In the genomic region with DNA sequence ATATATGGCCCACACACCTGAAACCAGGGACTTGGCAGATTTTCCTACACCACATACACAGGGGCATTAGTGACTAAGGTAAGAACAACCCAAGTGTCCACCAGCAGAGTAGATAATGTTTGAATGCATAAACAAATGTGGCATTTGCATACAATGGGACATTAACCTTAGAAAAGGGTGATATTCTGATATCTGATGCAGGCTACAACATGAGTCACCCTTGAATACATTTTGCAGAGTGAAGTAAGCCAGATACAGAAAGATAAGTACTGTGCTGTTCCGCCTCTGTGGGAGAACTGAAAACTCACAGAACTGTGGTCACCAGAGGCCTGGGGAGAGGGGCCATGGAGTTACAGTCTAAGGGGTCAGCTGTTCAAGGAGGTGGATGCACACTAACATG, we compare ENCODE assay signal across 9 mouse cellular contexts.
DNase-seq lines count a peak whose midpoint lies in the region; ATAC-seq and TF ChIP-seq lines count a peak whose summit lies in the region.
"Had no signal": no experiment of that assay in that cellular context is flagged by ENCODE, and none has a peak within 500 bp of the region (broad histone marks: within the 10 kb centered on the region; RNA-seq: fewer than 3 reads in every experiment).

No protein-coding gene starts in this region.

- no peak overlapping the region for H3K9ac ChIP-seq in hindbrain, embryonic 13.5 days
- no peak overlapping the region for H3K9ac ChIP-seq in hindbrain, embryonic 12.5 days
- H3K9ac ChIP-seq in neural tube, embryonic 13.5 days, result no peak overlapping the region
- 0 out of 2 replicates have a peak overlapping the region, but pooled peaks have one; percentile 0 for H3K9ac ChIP-seq in embryonic facial prominence, embryonic 14.5 days (ENCODE audit: low read depth, low read length)
- no peak overlapping the region for H3K9ac ChIP-seq in stomach, postnatal 0 days (ENCODE audit: low read length)

- WGBS in hindbrain, embryonic 13.5 days, result 84% methylated on average over 1 of the region's 1 CpGs
- 79% methylated on average over 1 of the region's 1 CpGs for WGBS in hindbrain, embryonic 12.5 days
- WGBS in neural tube, embryonic 13.5 days, result 94% methylated on average over 1 of the region's 1 CpGs
- WGBS in embryonic facial prominence, embryonic 14.5 days, result 65% methylated on average over 1 of the region's 1 CpGs
- WGBS in stomach, postnatal 0 days, result 42% methylated on average over 1 of the region's 1 CpGs

- H3K4me2 ChIP-seq in hindbrain, embryonic 13.5 days, result 0 out of 2 replicates have a peak overlapping the region, but pooled peaks have one; percentile 18
- H3K4me2 ChIP-seq in hindbrain, embryonic 12.5 days (replicated peaks), result no peak overlapping the region
- H3K4me2 ChIP-seq in neural tube, embryonic 13.5 days, result no peak overlapping the region
- no peak overlapping the region for H3K4me2 ChIP-seq in embryonic facial prominence, embryonic 14.5 days (ENCODE audit: low read depth, low read length)
- H3K4me2 ChIP-seq in stomach, postnatal 0 days (replicated peaks; ENCODE audit: low read depth), result no peak overlapping the region

- ATAC-seq in hindbrain, embryonic 13.5 days (ENCODE audit: low FRiP score), result no peak
- ATAC-seq in hindbrain, embryonic 12.5 days (ENCODE audit: low FRiP score), result no peak
- no peak for ATAC-seq in neural tube, embryonic 13.5 days (ENCODE audit: low read depth)
- no peak for ATAC-seq in embryonic facial prominence, embryonic 14.5 days (ENCODE audit: low read depth)
- 0 out of 2 replicates have a peak, but pooled peaks have one; percentile 41 for ATAC-seq in stomach, postnatal 0 days (ENCODE audit: low FRiP score, low TSS enrichment)

- no peak for TF ChIP-seq EP300 in stomach, postnatal 0 days (optimal IDR thresholded peaks at IDR 0.05)

- H3K9me3 ChIP-seq in hindbrain, embryonic 13.5 days, result no peaks in the 10 kb centered on the region
- no peaks in the 10 kb centered on the region for H3K9me3 ChIP-seq in hindbrain, embryonic 12.5 days (replicated peaks)
- no peaks in the 10 kb centered on the region for H3K9me3 ChIP-seq in neural tube, embryonic 13.5 days
- no peaks in the 10 kb centered on the region for H3K9me3 ChIP-seq in embryonic facial prominence, embryonic 14.5 days (ENCODE audit: control insufficient read depth, low read length)
- no peaks in the 10 kb centered on the region for H3K9me3 ChIP-seq in stomach, postnatal 0 days (ENCODE audit: control insufficient read depth, low read length)

- DNase-seq in neural tube, embryonic 10.5 days (ENCODE audit: extremely low spot score, low spot score), result no peak
- no peak for DNase-seq in embryonic facial prominence, embryonic 14.5 days (ENCODE audit: low spot score)
- DNase-seq in stomach, postnatal 0 days (ENCODE audit: low spot score), result no peak
- DNase-seq in yolk sac, embryonic 10.5 days (ENCODE audit: low spot score), result no peak
- DNase-seq: right cerebral cortex, postnatal 4 days had no signal

- peaks cover 43% of the 10 kb centered on the region for H3K4me1 ChIP-seq in hindbrain, embryonic 13.5 days (replicated peaks)
- peaks cover 38% of the 10 kb centered on the region for H3K4me1 ChIP-seq in hindbrain, embryonic 12.5 days
- H3K4me1 ChIP-seq in neural tube, embryonic 13.5 days (replicated peaks), result peaks cover 46% of the 10 kb centered on the region
- H3K4me1 ChIP-seq in embryonic facial prominence, embryonic 14.5 days (ENCODE audit: control insufficient read depth, insufficient read depth, low read length), result peaks cover 22% of the 10 kb centered on the region
- peaks cover 5% of the 10 kb centered on the region; the same call in 1 of the 2 replicates for H3K4me1 ChIP-seq in stomach, postnatal 0 days (replicated peaks; ENCODE audit: control insufficient read depth, insufficient read depth)

- H3K4me3 ChIP-seq in hindbrain, embryonic 13.5 days, result no peak overlapping the region
- H3K4me3 ChIP-seq in hindbrain, embryonic 12.5 days, result no peak overlapping the region
- H3K4me3 ChIP-seq in neural tube, embryonic 13.5 days, result no peak overlapping the region
- H3K4me3 ChIP-seq in embryonic facial prominence, embryonic 14.5 days (ENCODE audit: low read depth, low read length), result no peak overlapping the region
- no peak overlapping the region for H3K4me3 ChIP-seq in stomach, postnatal 0 days (ENCODE audit: low read depth, low read length)
- H3K4me3 ChIP-seq: myocyte had no signal

- no peaks in the 10 kb centered on the region for H3K27me3 ChIP-seq in hindbrain, embryonic 13.5 days
- no peaks in the 10 kb centered on the region for H3K27me3 ChIP-seq in hindbrain, embryonic 12.5 days
- H3K27me3 ChIP-seq in neural tube, embryonic 13.5 days, result no peaks in the 10 kb centered on the region
- no peaks in the 10 kb centered on the region for H3K27me3 ChIP-seq in embryonic facial prominence, embryonic 14.5 days (replicated peaks; ENCODE audit: control insufficient read depth, insufficient read depth, low read length)
- H3K27me3 ChIP-seq in stomach, postnatal 0 days (ENCODE audit: control insufficient read depth, insufficient read depth, low read length), result no peaks in the 10 kb centered on the region

- H3K27ac ChIP-seq in hindbrain, embryonic 13.5 days, result peak overlapping the region; percentile 27
- H3K27ac ChIP-seq in hindbrain, embryonic 12.5 days, result no peak overlapping the region; the same call in 1 of the 2 replicates
- peak overlapping the region; percentile 49 for H3K27ac ChIP-seq in neural tube, embryonic 13.5 days (replicated peaks)
- H3K27ac ChIP-seq in embryonic facial prominence, embryonic 14.5 days (replicated peaks; ENCODE audit: low read depth, low read length), result no peak overlapping the region
- no peak overlapping the region for H3K27ac ChIP-seq in stomach, postnatal 0 days (replicated peaks)

- TF ChIP-seq CTCF in stomach, postnatal 0 days (IDR thresholded peaks at IDR 0.05; ENCODE audit: low read depth), result no peak

- no peaks in the 10 kb centered on the region for H3K36me3 ChIP-seq in hindbrain, embryonic 13.5 days
- no peaks in the 10 kb centered on the region for H3K36me3 ChIP-seq in hindbrain, embryonic 12.5 days
- H3K36me3 ChIP-seq in neural tube, embryonic 13.5 days, result no peaks in the 10 kb centered on the region
- H3K36me3 ChIP-seq in embryonic facial prominence, embryonic 14.5 days (ENCODE audit: control insufficient read depth, insufficient read depth, low read length), result no peaks in the 10 kb centered on the region
- H3K36me3 ChIP-seq in stomach, postnatal 0 days (ENCODE audit: control insufficient read depth, insufficient read depth, low read length), result no peaks in the 10 kb centered on the region

Comparison
In these comparisons a context has a peak if more than half of its experiments do, and no peak if none do; other contexts are left out.
1. H3K27ac ChIP-seq: peak in hindbrain, embryonic 13.5 days (single experiment) and neural tube, embryonic 13.5 days (single experiment); none in hindbrain, embryonic 12.5 days (single experiment), embryonic facial prominence, embryonic 14.5 days (single experiment) and stomach, postnatal 0 days (single experiment).